Mouse (Mus musculus): ENCODE data around the gene 6430550D23Rik. TPM values are rescaled to one million over a fixed set of nuclear protein-coding genes. Genes with fewer than 3 reads are reported as not detected.

6430550D23Rik gene
- polyA plus RNA-seq, 1 experiment = 2.4 TPM

- H3K4me1 ChIP-seq (ENCODE audit: control insufficient read depth, insufficient read depth, low read length) = peaks cover 1% of the 10 kb centered on the region
- H3K27ac ChIP-seq (ENCODE audit: insufficient read depth, low read length) = no peak overlapping the region
- TF ChIP-seq POLR2A (IDR thresholded peaks at IDR 0.05; ENCODE audit: insufficient read depth, low read length) = no peak
- TF ChIP-seq EP300 (IDR thresholded peaks at IDR 0.05; ENCODE audit: insufficient read depth, low read depth, low read length) = no peak
- TF ChIP-seq CTCF (IDR thresholded peaks at IDR 0.05; ENCODE audit: low read depth, low read length) = no peak
- no peaks in the 10 kb centered on the region for H3K27me3 ChIP-seq (ENCODE audit: control insufficient read depth, insufficient read depth, low read length, poor library complexity, severe bottlenecking)
- H3K9me3 ChIP-seq (replicated peaks; ENCODE audit: control insufficient read depth, insufficient read depth, low read length, poor library complexity, severe bottlenecking) = no peaks in the 10 kb centered on the region
- H3K36me3 ChIP-seq (ENCODE audit: control insufficient read depth, insufficient read depth, low read length, poor library complexity, severe bottlenecking) = no peaks in the 10 kb centered on the region
- no peak overlapping the region for H3K4me3 ChIP-seq (ENCODE audit: low read depth, low read length)
- H3K9ac ChIP-seq (ENCODE audit: low read depth, poor library complexity, severe bottlenecking) = no peak overlapping the region
Observed at GRCm38 (mm10) chr2:155947390-155948002, 60.3 kb downstream of the 6430550D23Rik start.

GRCm38 (mm10) chr2:155946499-155946898 is 61.3 kb downstream of the 6430550D23Rik start:
- Histone ChIP-seq H3K4me3 (ENCODE audit: low read depth, low read length) (no peak overlapping the region), H3K36me3 (ENCODE audit: control insufficient read depth, insufficient read depth, low read length, poor library complexity, severe bottlenecking) (no peaks in the 10 kb centered on the region), H3K9me3 (replicated peaks; ENCODE audit: control insufficient read depth, insufficient read depth, low read length, poor library complexity, severe bottlenecking) (no peaks in the 10 kb centered on the region), H3K27me3 (ENCODE audit: control insufficient read depth, insufficient read depth, low read length, poor library complexity, severe bottlenecking) (no peaks in the 10 kb centered on the region), H3K27ac (ENCODE audit: insufficient read depth, low read length) (peak overlapping the region; percentile 61), H3K9ac (ENCODE audit: low read depth, poor library complexity, severe bottlenecking) (no peak overlapping the region), H3K4me1 (ENCODE audit: control insufficient read depth, insufficient read depth, low read length) (peaks cover 1% of the 10 kb centered on the region)
- TF ChIP-seq EP300 (IDR thresholded peaks at IDR 0.05; ENCODE audit: insufficient read depth, low read depth, low read length) = no peak
- no peak for TF ChIP-seq POLR2A (IDR thresholded peaks at IDR 0.05; ENCODE audit: insufficient read depth, low read length)
- TF ChIP-seq CTCF (IDR thresholded peaks at IDR 0.05; ENCODE audit: low read depth, low read length) = no peak

- Histone ChIP-seq H3K36me3 (ENCODE audit: control insufficient read depth, insufficient read depth, low read length, poor library complexity, severe bottlenecking) (no peaks in the 10 kb centered on the region), H3K27ac (ENCODE audit: insufficient read depth, low read length) (peak overlapping the region; percentile 61), H3K27me3 (ENCODE audit: control insufficient read depth, insufficient read depth, low read length, poor library complexity, severe bottlenecking) (no peaks in the 10 kb centered on the region), H3K9me3 (replicated peaks; ENCODE audit: control insufficient read depth, insufficient read depth, low read length, poor library complexity, severe bottlenecking) (no peaks in the 10 kb centered on the region), H3K4me3 (ENCODE audit: low read depth, low read length) (no peak overlapping the region), H3K9ac (ENCODE audit: low read depth, poor library complexity, severe bottlenecking) (no peak overlapping the region), H3K4me1 (ENCODE audit: control insufficient read depth, insufficient read depth, low read length) (peaks cover 1% of the 10 kb centered on the region)
- TF ChIP-seq EP300 (IDR thresholded peaks at IDR 0.05; ENCODE audit: insufficient read depth, low read depth, low read length) = no peak
- TF ChIP-seq CTCF (IDR thresholded peaks at IDR 0.05; ENCODE audit: low read depth, low read length) = peak; percentile 76
- TF ChIP-seq POLR2A (IDR thresholded peaks at IDR 0.05; ENCODE audit: insufficient read depth, low read length) = no peak
Observed at GRCm38 (mm10) chr2:155946069-155946468, 61.7 kb downstream of the 6430550D23Rik start.

- no peak overlapping the region for H3K9ac ChIP-seq (ENCODE audit: low read depth, poor library complexity, severe bottlenecking)
- no peak for TF ChIP-seq CTCF (IDR thresholded peaks at IDR 0.05; ENCODE audit: low read depth, low read length)
- no peak for TF ChIP-seq EP300 (IDR thresholded peaks at IDR 0.05; ENCODE audit: insufficient read depth, low read depth, low read length)
- no peak for TF ChIP-seq POLR2A (IDR thresholded peaks at IDR 0.05; ENCODE audit: insufficient read depth, low read length)
- H3K27me3 ChIP-seq (ENCODE audit: control insufficient read depth, insufficient read depth, low read length, poor library complexity, severe bottlenecking) = no peaks in the 10 kb centered on the region
- H3K36me3 ChIP-seq (ENCODE audit: control insufficient read depth, insufficient read depth, low read length, poor library complexity, severe bottlenecking) = no peaks in the 10 kb centered on the region
- no peaks in the 10 kb centered on the region for H3K9me3 ChIP-seq (replicated peaks; ENCODE audit: control insufficient read depth, insufficient read depth, low read length, poor library complexity, severe bottlenecking)
- H3K4me1 ChIP-seq (ENCODE audit: control insufficient read depth, insufficient read depth, low read length) = peaks cover 1% of the 10 kb centered on the region
- H3K4me3 ChIP-seq (ENCODE audit: low read depth, low read length) = no peak overlapping the region
- no peak overlapping the region for H3K27ac ChIP-seq (ENCODE audit: insufficient read depth, low read length)
Observed at GRCm38 (mm10) chr2:155945580-155945979, 62.2 kb downstream of the 6430550D23Rik start.

- no peaks in the 10 kb centered on the region for H3K36me3 ChIP-seq (ENCODE audit: control insufficient read depth, insufficient read depth, low read length, poor library complexity, severe bottlenecking)
- H3K4me3 ChIP-seq (ENCODE audit: low read depth, low read length) = peak within 1 kb of the TSS; percentile 11
- H3K9me3 ChIP-seq (replicated peaks; ENCODE audit: control insufficient read depth, insufficient read depth, low read length, poor library complexity, severe bottlenecking) = no peaks in the 10 kb centered on the region
- peak within 1 kb of the TSS; percentile 61 for H3K27ac ChIP-seq (ENCODE audit: insufficient read depth, low read length)
- no peaks in the 10 kb centered on the region for H3K27me3 ChIP-seq (ENCODE audit: control insufficient read depth, insufficient read depth, low read length, poor library complexity, severe bottlenecking)
- H3K9ac ChIP-seq (ENCODE audit: low read depth, poor library complexity, severe bottlenecking) = no peak within 1 kb of the TSS
- no peak for TF ChIP-seq EP300 (IDR thresholded peaks at IDR 0.05; ENCODE audit: insufficient read depth, low read depth, low read length)
- no peak for TF ChIP-seq CTCF (IDR thresholded peaks at IDR 0.05; ENCODE audit: low read depth, low read length)
- no peak for TF ChIP-seq POLR2A (IDR thresholded peaks at IDR 0.05; ENCODE audit: insufficient read depth, low read length)
- peaks cover 2% of the 10 kb centered on the region for H3K4me1 ChIP-seq (ENCODE audit: control insufficient read depth, insufficient read depth, low read length)
Observed at GRCm38 (mm10) chr2:155945124-155945523, 62.7 kb downstream of the 6430550D23Rik start, which contains the start of gene Gdf5. Gdf5 (minus strand) TSS chr2:155945367.

GRCm38 (mm10) chr2:155944685-155945084 is 63.1 kb downstream of the 6430550D23Rik start:
- peak overlapping the region; percentile 11 for H3K4me3 ChIP-seq (ENCODE audit: low read depth, low read length)
- no peaks in the 10 kb centered on the region for H3K27me3 ChIP-seq (ENCODE audit: control insufficient read depth, insufficient read depth, low read length, poor library complexity, severe bottlenecking)
- H3K36me3 ChIP-seq (ENCODE audit: control insufficient read depth, insufficient read depth, low read length, poor library complexity, severe bottlenecking) = no peaks in the 10 kb centered on the region
- TF ChIP-seq EP300 (IDR thresholded peaks at IDR 0.05; ENCODE audit: insufficient read depth, low read depth, low read length) = no peak
- no peak for TF ChIP-seq CTCF (IDR thresholded peaks at IDR 0.05; ENCODE audit: low read depth, low read length)
- no peak for TF ChIP-seq POLR2A (IDR thresholded peaks at IDR 0.05; ENCODE audit: insufficient read depth, low read length)
- H3K9ac ChIP-seq (ENCODE audit: low read depth, poor library complexity, severe bottlenecking) = no peak overlapping the region
- no peak overlapping the region for H3K27ac ChIP-seq (ENCODE audit: insufficient read depth, low read length)
- peaks cover 5% of the 10 kb centered on the region for H3K4me1 ChIP-seq (ENCODE audit: control insufficient read depth, insufficient read depth, low read length)
- no peaks in the 10 kb centered on the region for H3K9me3 ChIP-seq (replicated peaks; ENCODE audit: control insufficient read depth, insufficient read depth, low read length, poor library complexity, severe bottlenecking)

Data from ES-Bruce4 (cell line).